Mouse (Mus musculus) adrenal gland, postnatal 4 days (tissue): ENCODE measurements around the gene A630023A22Rik. TPM values are rescaled to one million over a fixed set of nuclear protein-coding genes. Genes with fewer than 3 reads are reported as not detected.

Source experiments
- total RNA-seq, 2 experiments: library from RNA; stranded (reverse); gene quantifications; 2 replicates each; pipeline ENCODE4 v1.2.3; 2021

The A630023A22Rik gene
- total RNA-seq, 2 experiments from 2014 or later = not detected

Other genes with a start within 250 kb of the A630023A22Rik start
- gene Gdf10, start 179.2 kb downstream of the A630023A22Rik start, total RNA-seq = 10 to 100 TPM; 10.9 to 11.6 TPM
- 1 to 10 TPM in 1 of 2 experiments, under 1 TPM in 1; 0.25 to 1.5 TPM for gene Gdf2, start 161.7 kb downstream of the A630023A22Rik start, total RNA-seq
- not detected for gene Rbp3, start 148.8 kb downstream of the A630023A22Rik start, total RNA-seq
- gene Zfp488, start 124.0 kb downstream of the A630023A22Rik start, total RNA-seq = under 1 TPM; 0.08 to 0.17 TPM
- not detected for gene Gm30083, start 87.6 kb downstream of the A630023A22Rik start, total RNA-seq
- not detected for gene Gm5460, start 86.0 kb downstream of the A630023A22Rik start, total RNA-seq
- gene Antxrl, start 50.0 kb downstream of the A630023A22Rik start, total RNA-seq = not detected
- 1 to 10 TPM; 3.7 to 4.0 TPM for gene Anxa8, start 16.8 kb downstream of the A630023A22Rik start, total RNA-seq
- under 1 TPM in 1 of 2 experiments, not detected in 1; 0.20 TPM for gene Npy4r, start 49.7 kb upstream of the A630023A22Rik start, total RNA-seq
- 1 to 10 TPM; 3.0 to 3.9 TPM for gene Gprin2, start 98.9 kb upstream of the A630023A22Rik start, total RNA-seq
- gene Syt15, start 116.8 kb upstream of the A630023A22Rik start, total RNA-seq = 1 to 10 TPM; 1.1 to 1.3 TPM
- 10 to 100 TPM; 12.6 to 16.0 TPM for gene Shld2, start 207.7 kb upstream of the A630023A22Rik start, total RNA-seq
- 100 to 1,000 TPM; 220 to 286 TPM for gene Glud1, start 208.0 kb upstream of the A630023A22Rik start, total RNA-seq